Mouse (Mus musculus): ENCODE measurements around the gene Myo18b. TPM values are rescaled to one million over a fixed set of nuclear protein-coding genes. Genes with fewer than 3 reads are reported as not detected.
A peak's percentile ranks its signal among the peaks of the same experiment; 100 is the strongest.

The Myo18b gene
- polyA plus RNA-seq, 1 experiment from 2014 or later: 0.41 TPM

GRCm38 (mm10) chr5:112642731-112643130, 253.4 kb downstream of the Myo18b start:
- Histone ChIP-seq H3K4me1 (peaks cover 13% of the 10 kb centered on the region), H3K4me3 (no peak overlapping the region), H3K27me3 (ENCODE audit: low read depth, poor library complexity, severe bottlenecking) (peaks cover 24% of the 10 kb centered on the region), H3K36me3 (no peaks in the 10 kb centered on the region), H3K27ac (no peak overlapping the region), H3K9me3 (replicated peaks) (no peaks in the 10 kb centered on the region)
- DNase-seq (ENCODE audit: low spot score): peak; percentile 42
- WGBS: 61% methylated on average over 10 of the region's 10 CpGs

- Histone ChIP-seq H3K27ac (no peak overlapping the region), H3K36me3 (no peaks in the 10 kb centered on the region), H3K9me3 (replicated peaks) (no peaks in the 10 kb centered on the region), H3K4me3 (no peak overlapping the region), H3K4me1 (peaks cover 13% of the 10 kb centered on the region), H3K27me3 (ENCODE audit: low read depth, poor library complexity, severe bottlenecking) (peaks cover 24% of the 10 kb centered on the region)
- no peak for DNase-seq (ENCODE audit: low spot score)
Observed at GRCm38 (mm10) chr5:112641770-112642169, 254.4 kb downstream of the Myo18b start.

GRCm38 (mm10) chr5:112641131-112641530, 255.0 kb downstream of the Myo18b start:
- DNase-seq (ENCODE audit: low spot score): no peak
- H3K27ac ChIP-seq: no peak overlapping the region
- H3K27me3 ChIP-seq (ENCODE audit: low read depth, poor library complexity, severe bottlenecking): peaks cover 24% of the 10 kb centered on the region
- peaks cover 13% of the 10 kb centered on the region for H3K4me1 ChIP-seq
- 17% methylated on average over 20 of the region's 20 CpGs for WGBS
- H3K9me3 ChIP-seq (replicated peaks): no peaks in the 10 kb centered on the region
- peak overlapping the region; percentile 31 for H3K4me3 ChIP-seq
- H3K36me3 ChIP-seq: no peaks in the 10 kb centered on the region

- Histone ChIP-seq H3K4me1 (peaks cover 13% of the 10 kb centered on the region), H3K27me3 (ENCODE audit: low read depth, poor library complexity, severe bottlenecking) (peaks cover 24% of the 10 kb centered on the region), H3K27ac (no peak overlapping the region), H3K4me3 (peak overlapping the region; percentile 31), H3K9me3 (replicated peaks) (no peaks in the 10 kb centered on the region), H3K36me3 (no peaks in the 10 kb centered on the region)
- WGBS: 19% methylated on average over 13 of the region's 13 CpGs
- DNase-seq (ENCODE audit: low spot score): peak; percentile 41
Observed at GRCm38 (mm10) chr5:112640651-112641050, 255.5 kb downstream of the Myo18b start.

Other genes starting within 250 kb of the Myo18b start
- gene Grk3, start 119.4 kb upstream of the Myo18b start, polyA plus RNA-seq (2016; fragmentation: Nextera tagmentation; extraction: Ambion mirVana): 3.9 and 7.4 TPM in 2 replicates
- gene Crybb2, start 173.8 kb upstream of the Myo18b start, polyA plus RNA-seq (2016; fragmentation: Nextera tagmentation; extraction: Ambion mirVana): not detected in 2 replicates
- 0.33 and 0.59 TPM in 2 replicates for gene Crybb3, start 185.2 kb upstream of the Myo18b start, polyA plus RNA-seq (2016; fragmentation: Nextera tagmentation; extraction: Ambion mirVana)